Mouse (Mus musculus) kidney, postnatal 4 days (tissue): ENCODE measurements around the gene Parp12.
A peak's percentile ranks its signal among the peaks of the same experiment; 100 is the strongest.

Experiments used
- DNase-seq, 2 experiments: peaks; one replicate each; pipeline ENCODE4 v3.0.0; 2021; ENCODE audit warnings: mixed read lengths in 2 of 2

The Parp12 gene

GRCm38 (mm10) chr6:39117584-39118455 is at the start of gene Parp12:
Gene Parp12, minus strand, starts transcription at chr6:39118349.
- DNase-seq, result peak; percentile 85 to 92

- no peak for DNase-seq
Measured at GRCm38 (mm10) chr6:39164891-39165290, 46.7 kb upstream of the Parp12 start.

- DNase-seq, result no peak
Measured at GRCm38 (mm10) chr6:39161975-39162374, 43.8 kb upstream of the Parp12 start.

- peak; percentile 19 to 38 for DNase-seq
Measured at GRCm38 (mm10) chr6:39146041-39146440, 27.9 kb upstream of the Parp12 start.

- no peak for DNase-seq
Measured at GRCm38 (mm10) chr6:39132556-39132955, 14.4 kb upstream of the Parp12 start.

- DNase-seq, result no peak
Measured at GRCm38 (mm10) chr6:39131480-39131879, 13.3 kb upstream of the Parp12 start.

- no peak for DNase-seq
Measured at GRCm38 (mm10) chr6:39124719-39125118, 6.6 kb upstream of the Parp12 start.

- DNase-seq, result no peak
Measured at GRCm38 (mm10) chr6:39120685-39121084, 2.5 kb upstream of the Parp12 start.

GRCm38 (mm10) chr6:39118456-39118881 is 320 bp upstream of the Parp12 start:
- DNase-seq, result peak; percentile 73 to 83

GRCm38 (mm10) chr6:39115438-39115837 is 2.7 kb downstream of the Parp12 start:
- DNase-seq, result no peak

GRCm38 (mm10) chr6:39113141-39113540 is 5.0 kb downstream of the Parp12 start:
- no peak for DNase-seq

- no peak for DNase-seq
Measured at GRCm38 (mm10) chr6:39112701-39113100, 5.4 kb downstream of the Parp12 start.

- DNase-seq, result peak in 1 of 2 experiments; percentile 16
Measured at GRCm38 (mm10) chr6:39106812-39107211, 11.3 kb downstream of the Parp12 start.

- no peak for DNase-seq
Measured at GRCm38 (mm10) chr6:39104631-39105030, 13.5 kb downstream of the Parp12 start.

- DNase-seq, result no peak
Measured at GRCm38 (mm10) chr6:39076498-39076897, 41.7 kb downstream of the Parp12 start.

GRCm38 (mm10) chr6:39074186-39074585 is 44.0 kb downstream of the Parp12 start:
- DNase-seq, result no peak

- no peak for DNase-seq
Measured at GRCm38 (mm10) chr6:39072664-39073063, 45.5 kb downstream of the Parp12 start.

GRCm38 (mm10) chr6:39066935-39067578 is 51.1 kb downstream of the Parp12 start:
- DNase-seq, result peak; percentile 93

GRCm38 (mm10) chr6:39063541-39063940 is 54.6 kb downstream of the Parp12 start:
- DNase-seq, result no peak

- DNase-seq, result no peak
Measured at GRCm38 (mm10) chr6:39061180-39061579, 57.0 kb downstream of the Parp12 start.

- DNase-seq, result peak; percentile 31 to 61
Measured at GRCm38 (mm10) chr6:39059547-39060497, 58.3 kb downstream of the Parp12 start.

GRCm38 (mm10) chr6:39058936-39059335 is 59.2 kb downstream of the Parp12 start:
- no peak for DNase-seq

GRCm38 (mm10) chr6:39058389-39058788 is 59.8 kb downstream of the Parp12 start:
- no peak for DNase-seq
